9 mouse cellular contexts compared by ENCODE assay signal in the genomic region with DNA sequence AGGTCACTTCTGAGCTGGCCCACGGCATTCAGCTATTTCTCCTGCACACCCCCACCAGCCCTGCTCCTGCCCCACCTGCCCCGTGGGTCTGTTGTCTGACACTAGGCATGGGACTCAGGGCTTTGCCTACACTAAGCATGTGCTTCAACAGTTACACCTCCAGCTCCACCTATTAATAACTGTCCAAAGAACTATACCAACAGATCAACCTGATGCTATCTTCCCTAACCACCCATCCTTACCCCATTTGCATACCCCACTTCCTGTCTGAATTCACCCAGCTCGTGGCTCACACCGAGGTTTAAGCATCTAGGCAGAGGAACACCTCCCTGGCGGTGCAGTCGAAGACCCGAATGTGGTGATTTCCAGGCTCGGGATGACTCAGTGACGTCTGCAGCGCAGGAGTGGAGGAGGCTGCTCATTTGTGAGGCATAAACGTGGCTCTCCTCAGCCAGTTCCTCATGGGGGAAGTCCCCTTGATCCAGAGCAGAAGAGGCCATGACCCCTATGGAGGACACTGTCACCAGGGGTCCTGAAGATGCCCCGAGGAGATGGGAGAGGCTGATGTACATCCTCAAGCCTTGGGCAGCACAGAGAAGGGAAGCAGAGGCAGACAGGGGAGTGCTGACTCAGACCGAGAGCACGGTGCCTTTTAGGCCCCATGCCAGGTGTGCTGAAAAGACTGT. TPM values are rescaled to one million over a fixed set of nuclear protein-coding genes. Genes with fewer than 3 reads are reported as not detected.
A peak's percentile ranks its signal among the peaks of the same experiment; 100 is the strongest.
DNase-seq lines count a peak whose midpoint lies in the region; ATAC-seq lines count a peak whose summit lies in the region.
"Had no signal": no experiment of that assay in that cellular context is flagged by ENCODE, and none has a peak within 500 bp of the region (broad histone marks: within the 10 kb centered on the region; RNA-seq: fewer than 3 reads in every experiment).

No protein-coding gene starts in this region.

- WGBS in embryonic facial prominence, embryonic 14.5 days: 44% methylated on average over 13 of the region's 14 CpGs
- WGBS in midbrain, embryonic 13.5 days: 62% methylated on average over 14 of the region's 14 CpGs
- WGBS in heart, embryonic 10.5 days: 48% methylated on average over 14 of the region's 14 CpGs

- no peaks in the 10 kb centered on the region for H3K9me3 ChIP-seq in embryonic facial prominence, embryonic 14.5 days (ENCODE audit: control insufficient read depth, low read length)
- H3K9me3 ChIP-seq in midbrain, embryonic 13.5 days: no peaks in the 10 kb centered on the region
- H3K9me3 ChIP-seq in heart, embryonic 10.5 days: no peaks in the 10 kb centered on the region
- H3K9me3 ChIP-seq: embryonic facial prominence, embryonic 12.5 days had no signal

- 0 out of 2 replicates have a peak overlapping the region, but pooled peaks have one; percentile 6 for H3K9ac ChIP-seq in embryonic facial prominence, embryonic 14.5 days (ENCODE audit: low read depth, low read length)
- H3K9ac ChIP-seq in midbrain, embryonic 13.5 days (replicated peaks): no peak overlapping the region
- H3K9ac ChIP-seq: embryonic facial prominence, embryonic 12.5 days had no signal

- 0 out of 2 replicates have a peak, but pooled peaks have one; percentile 15 for ATAC-seq in embryonic facial prominence, embryonic 14.5 days (ENCODE audit: low read depth)
- no peak for ATAC-seq in midbrain, embryonic 13.5 days

- DNase-seq in heart, adult 11 months: peak; percentile 89
- DNase-seq in heart, postnatal 25 days (ENCODE audit: low spot score): no peak
- peak; percentile 93 for DNase-seq in CD4-positive, CD25-positive, alpha-beta regulatory T cell, adult 2 months (ENCODE audit: low read depth, low spot score)
- no peak for DNase-seq in embryonic facial prominence, embryonic 14.5 days (ENCODE audit: low spot score)
- peak; percentile 56 for DNase-seq in spleen, adult 12 weeks (ENCODE audit: low spot score)
- DNase-seq in ovary, adult 18-20 months (ENCODE audit: low spot score): no peak
- no peak for DNase-seq in heart, embryonic 10.5 days (ENCODE audit: low spot score)

- no peak overlapping the region for H3K4me3 ChIP-seq in embryonic facial prominence, embryonic 14.5 days (ENCODE audit: low read depth, low read length)
- no peak overlapping the region for H3K4me3 ChIP-seq in midbrain, embryonic 13.5 days (replicated peaks)
- H3K4me3 ChIP-seq in heart, embryonic 10.5 days: no peak overlapping the region
- H3K4me3 ChIP-seq: embryonic facial prominence, embryonic 12.5 days had no signal

- 0 out of 2 replicates have a peak, but pooled peaks cover 17% of the 10 kb centered on the region for H3K36me3 ChIP-seq in embryonic facial prominence, embryonic 14.5 days (ENCODE audit: control insufficient read depth, insufficient read depth, low read length)
- H3K36me3 ChIP-seq in midbrain, embryonic 13.5 days: peaks cover 19% of the 10 kb centered on the region; the same call in 1 of the 2 replicates
- H3K36me3 ChIP-seq in heart, embryonic 10.5 days: peaks cover 25% of the 10 kb centered on the region

- intact Hi-C loops in heart, postnatal 25 days (cut with DNase I): no loop called here

- H3K27ac ChIP-seq in embryonic facial prominence, embryonic 14.5 days (replicated peaks; ENCODE audit: low read depth, low read length): no peak overlapping the region
- no peak overlapping the region for H3K27ac ChIP-seq in midbrain, embryonic 13.5 days
- no peak overlapping the region for H3K27ac ChIP-seq in heart, embryonic 10.5 days
- H3K27ac ChIP-seq: embryonic facial prominence, embryonic 12.5 days had no signal

- no peak overlapping the region for H3K4me2 ChIP-seq in embryonic facial prominence, embryonic 14.5 days (ENCODE audit: low read depth, low read length)
- H3K4me2 ChIP-seq in midbrain, embryonic 13.5 days (replicated peaks): no peak overlapping the region
- H3K4me2 ChIP-seq: embryonic facial prominence, embryonic 12.5 days had no signal

- no peaks in the 10 kb centered on the region for H3K4me1 ChIP-seq in embryonic facial prominence, embryonic 14.5 days (ENCODE audit: control insufficient read depth, insufficient read depth, low read length)
- no peaks in the 10 kb centered on the region for H3K4me1 ChIP-seq in midbrain, embryonic 13.5 days (replicated peaks)
- peaks cover 10% of the 10 kb centered on the region; the same call in 1 of the 2 replicates for H3K4me1 ChIP-seq in heart, embryonic 10.5 days
- H3K4me1 ChIP-seq: embryonic facial prominence, embryonic 12.5 days had no signal

- H3K27me3 ChIP-seq in embryonic facial prominence, embryonic 14.5 days (replicated peaks; ENCODE audit: control insufficient read depth, insufficient read depth, low read length): no peaks in the 10 kb centered on the region
- H3K27me3 ChIP-seq in midbrain, embryonic 13.5 days: no peaks in the 10 kb centered on the region
- no peaks in the 10 kb centered on the region for H3K27me3 ChIP-seq in heart, embryonic 10.5 days (ENCODE audit: insufficient read depth, poor library complexity, severe bottlenecking)
- H3K27me3 ChIP-seq: embryonic facial prominence, embryonic 12.5 days had no signal

RNA-seq across cellular contexts. Expression of a gene that starts 13.0 kb away (rescaled TPM):
- total RNA-seq in heart, postnatal 25 days (2021): 10 to 100 TPM; 41.6 to 45.9 TPM
- polyA plus RNA-seq in embryonic facial prominence, embryonic 14.5 days (2014; fragmentation: Nextera tagmentation; extraction: Ambion mirVana): 23.4 and 24.6 TPM in 2 replicates
- polyA plus RNA-seq in midbrain, embryonic 13.5 days (2015; fragmentation: Nextera tagmentation; extraction: Ambion mirVana): 32.6 and 35.4 TPM in 2 replicates
- 33.5 and 45.5 TPM in 2 replicates for polyA plus RNA-seq in heart, embryonic 10.5 days (2016; fragmentation: Nextera tagmentation; extraction: Ambion mirVana)

RNA-seq across cellular contexts. Expression of a gene that starts 28.4 kb away (rescaled TPM):
- total RNA-seq in heart, postnatal 25 days (2021): 10 to 100 TPM; 45.5 to 56.9 TPM
- 22.7 and 28.5 TPM in 2 replicates for polyA plus RNA-seq in embryonic facial prominence, embryonic 14.5 days (2014; fragmentation: Nextera tagmentation; extraction: Ambion mirVana)
- polyA plus RNA-seq in midbrain, embryonic 13.5 days (2015; fragmentation: Nextera tagmentation; extraction: Ambion mirVana): 8.8 and 10.5 TPM in 2 replicates
- 19.6 and 22.7 TPM in 2 replicates for polyA plus RNA-seq in heart, embryonic 10.5 days (2016; fragmentation: Nextera tagmentation; extraction: Ambion mirVana)

RNA-seq across cellular contexts. Expression of a gene that starts 37.3 kb away (rescaled TPM):
- total RNA-seq in heart, postnatal 25 days (2021): 10 to 100 TPM; 20.9 to 24.5 TPM
- polyA plus RNA-seq in embryonic facial prominence, embryonic 14.5 days (2014; fragmentation: Nextera tagmentation; extraction: Ambion mirVana): 16.5 and 17.9 TPM in 2 replicates
- 31.8 and 38.1 TPM in 2 replicates for polyA plus RNA-seq in midbrain, embryonic 13.5 days (2015; fragmentation: Nextera tagmentation; extraction: Ambion mirVana)
- 25.4 and 25.7 TPM in 2 replicates for polyA plus RNA-seq in heart, embryonic 10.5 days (2016; fragmentation: Nextera tagmentation; extraction: Ambion mirVana)

RNA-seq across cellular contexts. Expression of a gene that starts 37.4 kb away (rescaled TPM):
- 10 to 100 TPM; 74.0 to 82.3 TPM for total RNA-seq in heart, postnatal 25 days (2021)
- polyA plus RNA-seq in embryonic facial prominence, embryonic 14.5 days (2014; fragmentation: Nextera tagmentation; extraction: Ambion mirVana): 82.8 and 87.6 TPM in 2 replicates
- polyA plus RNA-seq in midbrain, embryonic 13.5 days (2015; fragmentation: Nextera tagmentation; extraction: Ambion mirVana): 77.6 and 78.8 TPM in 2 replicates
- 105 and 108 TPM in 2 replicates for polyA plus RNA-seq in heart, embryonic 10.5 days (2016; fragmentation: Nextera tagmentation; extraction: Ambion mirVana)

Comparison
In these comparisons a context has a peak if more than half of its experiments do, and no peak if none do; other contexts are left out.
1. DNase-seq: peak in heart, adult 11 months (single experiment), CD4-positive, CD25-positive, alpha-beta regulatory T cell, adult 2 months (single experiment) and spleen, adult 12 weeks (single experiment); none in heart, postnatal 25 days (single experiment), embryonic facial prominence, embryonic 14.5 days (single experiment), ovary, adult 18-20 months (single experiment) and heart, embryonic 10.5 days (single experiment).